Mouse (Mus musculus): Measurements from ENCODE around the gene Tedc2.

Tedc2 gene

DNA sequence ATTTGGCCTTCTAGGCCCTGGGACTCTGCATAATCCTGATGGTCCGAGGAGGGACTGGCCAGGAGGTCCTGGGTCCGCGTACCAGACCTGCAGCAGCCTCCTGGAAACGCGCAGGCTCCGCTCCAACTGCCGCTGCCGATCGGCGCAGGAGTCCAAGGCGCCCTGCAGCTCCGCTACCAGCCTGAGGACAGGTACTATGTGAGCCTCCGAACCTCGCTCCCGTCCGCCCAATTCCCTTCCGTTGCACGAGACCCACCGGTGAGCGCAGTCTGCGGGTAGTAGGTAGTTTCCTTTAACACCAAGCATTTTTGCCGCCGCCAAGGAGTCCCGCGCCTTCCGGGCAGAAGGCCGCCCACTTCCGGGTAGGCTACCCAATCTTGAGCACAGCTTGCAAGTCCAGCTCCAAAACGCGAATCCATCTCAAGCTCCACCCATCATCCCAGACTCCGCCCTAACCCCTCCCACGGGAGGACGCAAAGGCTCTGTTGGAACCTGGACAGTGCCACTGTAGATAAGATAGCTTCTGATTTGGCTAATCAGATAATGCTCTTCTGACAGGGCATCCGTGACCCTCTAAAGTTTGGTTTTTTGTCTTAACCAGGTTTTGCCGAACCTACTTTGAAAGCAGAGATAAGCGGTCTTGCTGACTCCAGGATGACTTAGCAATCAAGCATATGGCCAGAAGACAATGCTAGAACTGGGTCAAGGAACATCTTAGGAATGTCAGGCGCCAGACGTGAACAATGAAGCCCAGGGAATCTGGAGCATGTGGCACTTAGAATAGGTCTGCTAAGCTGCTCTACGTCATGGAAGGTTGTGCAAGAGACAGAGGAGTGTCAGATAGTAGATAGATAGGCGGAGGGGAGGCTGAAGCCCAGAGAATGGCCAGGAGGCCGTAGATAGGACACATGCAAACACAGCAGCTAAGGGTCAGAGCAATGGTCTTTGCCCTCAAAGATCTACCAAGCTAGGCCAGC is at the start of gene Tedc2:
TSS of gene Tedc2 (minus strand) at position 417 of the 977 bp plus-strand sequence.
- DNase-seq (ENCODE audit: inconsistent age in 2 of 2, low spot score in 1 of 2), result peak; percentile 97 to 99

DNA sequence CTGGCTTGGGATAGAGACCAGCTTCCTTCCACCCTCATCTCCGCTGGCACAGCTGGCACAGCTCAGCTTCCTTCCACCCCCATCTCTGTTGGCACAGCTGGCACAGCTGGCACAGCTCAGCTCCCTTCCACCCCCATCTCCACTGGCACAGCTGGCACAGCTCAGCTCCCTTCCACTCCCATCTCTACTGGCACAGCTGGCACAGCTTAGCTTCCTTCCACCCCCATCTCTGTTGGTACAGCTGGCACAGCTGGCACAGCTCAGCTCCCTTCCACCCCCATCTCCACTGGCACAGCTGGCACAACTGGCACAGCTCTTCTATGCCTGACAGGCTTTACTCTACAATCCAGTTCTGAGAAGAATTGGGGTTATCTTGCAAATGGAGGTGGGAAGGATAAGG is 46.5 kb upstream of the Tedc2 start:
- DNase-seq (ENCODE audit: inconsistent age in 2 of 2, low spot score in 1 of 2), result no peak

DNA sequence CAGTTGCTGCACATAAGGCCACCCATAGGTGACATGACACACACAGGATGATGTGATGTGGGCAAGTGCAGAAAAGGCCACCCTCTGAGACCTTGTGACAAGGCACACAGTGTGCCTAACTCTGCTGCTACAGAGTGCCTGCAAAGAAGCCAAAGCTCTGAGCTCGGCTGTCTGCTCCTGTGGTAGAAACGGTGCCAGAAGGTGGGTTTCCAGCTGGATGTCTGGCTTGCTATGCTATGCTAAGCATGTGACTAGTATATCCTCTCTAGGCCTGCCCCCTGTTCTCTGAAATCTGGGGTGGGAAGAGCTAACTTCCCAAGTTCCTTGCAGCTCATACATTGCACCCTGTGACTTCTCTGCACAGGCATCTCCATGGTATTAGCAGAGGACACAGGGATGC is 44.1 kb upstream of the Tedc2 start:
- DNase-seq (ENCODE audit: inconsistent age in 2 of 2, low spot score in 1 of 2), result no peak

DNA sequence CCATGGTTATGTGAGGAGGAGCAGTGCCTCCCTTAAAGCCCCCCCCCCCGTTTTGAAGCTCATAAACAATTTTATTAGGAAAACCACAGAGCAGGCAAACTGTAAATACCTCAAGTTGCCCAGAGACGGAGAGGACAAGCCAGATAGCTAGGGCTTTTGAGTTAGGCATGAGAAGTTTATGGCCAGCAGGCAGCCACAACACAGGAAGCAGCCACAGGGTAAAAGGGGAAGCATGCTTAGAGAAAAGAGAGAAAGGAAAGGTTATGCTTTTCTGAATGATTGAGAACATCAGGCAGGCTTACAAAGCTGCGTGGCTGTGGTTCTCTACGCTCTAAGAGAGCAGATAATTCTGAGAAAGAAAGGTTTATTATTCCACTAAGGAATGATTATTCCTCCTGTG is 39.9 kb upstream of the Tedc2 start:
- no peak for DNase-seq (ENCODE audit: inconsistent age in 2 of 2, low spot score in 1 of 2)

- no peak for DNase-seq (ENCODE audit: inconsistent age in 2 of 2, low spot score in 1 of 2)
Measured at GRCm38 (mm10) chr17:24259702-24260101, 39.1 kb upstream of the Tedc2 start.

DNA sequence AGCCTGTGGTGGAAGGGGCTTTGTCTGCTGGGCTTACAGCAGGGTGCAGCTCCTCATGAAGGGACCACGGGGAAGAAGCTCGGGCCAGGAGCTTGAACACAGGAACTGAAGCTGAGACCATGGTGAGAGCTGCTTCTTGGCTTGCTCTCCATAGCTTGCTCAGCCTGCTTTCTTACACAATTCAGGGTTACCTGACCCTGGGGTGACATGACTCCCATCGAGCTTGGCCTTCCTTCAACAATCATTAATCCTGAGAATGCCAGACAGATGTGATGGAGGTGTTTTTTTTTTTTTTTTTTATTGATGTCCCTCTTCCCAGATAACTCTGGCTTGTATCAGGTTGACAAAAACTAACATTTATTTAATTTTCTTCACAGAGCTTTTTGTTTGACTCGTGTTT is 38.3 kb upstream of the Tedc2 start:
- peak in 1 of 2 experiments; percentile 78 for DNase-seq (ENCODE audit: inconsistent age in 2 of 2, low spot score in 1 of 2)

DNA sequence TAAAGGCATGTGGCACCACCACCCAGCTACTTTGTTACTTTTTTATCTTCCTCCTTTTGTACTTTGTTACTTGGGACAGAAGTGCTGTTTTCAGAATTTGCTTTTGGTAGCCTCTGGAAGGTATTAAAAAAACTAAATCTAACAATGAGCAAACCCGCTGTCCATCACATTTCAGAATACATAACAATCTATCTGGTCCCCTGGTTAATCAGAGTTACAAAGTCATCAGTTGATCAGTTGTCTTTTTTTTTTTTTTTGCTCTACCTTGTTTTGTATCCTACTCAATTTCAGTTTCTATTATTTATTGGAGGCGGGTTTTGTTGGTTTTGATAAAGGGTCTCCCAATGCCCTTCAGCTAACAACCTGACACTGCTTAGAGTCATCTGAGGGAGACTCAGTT is 31.7 kb upstream of the Tedc2 start:
- DNase-seq (ENCODE audit: inconsistent age in 2 of 2, low spot score in 1 of 2), result no peak

DNA sequence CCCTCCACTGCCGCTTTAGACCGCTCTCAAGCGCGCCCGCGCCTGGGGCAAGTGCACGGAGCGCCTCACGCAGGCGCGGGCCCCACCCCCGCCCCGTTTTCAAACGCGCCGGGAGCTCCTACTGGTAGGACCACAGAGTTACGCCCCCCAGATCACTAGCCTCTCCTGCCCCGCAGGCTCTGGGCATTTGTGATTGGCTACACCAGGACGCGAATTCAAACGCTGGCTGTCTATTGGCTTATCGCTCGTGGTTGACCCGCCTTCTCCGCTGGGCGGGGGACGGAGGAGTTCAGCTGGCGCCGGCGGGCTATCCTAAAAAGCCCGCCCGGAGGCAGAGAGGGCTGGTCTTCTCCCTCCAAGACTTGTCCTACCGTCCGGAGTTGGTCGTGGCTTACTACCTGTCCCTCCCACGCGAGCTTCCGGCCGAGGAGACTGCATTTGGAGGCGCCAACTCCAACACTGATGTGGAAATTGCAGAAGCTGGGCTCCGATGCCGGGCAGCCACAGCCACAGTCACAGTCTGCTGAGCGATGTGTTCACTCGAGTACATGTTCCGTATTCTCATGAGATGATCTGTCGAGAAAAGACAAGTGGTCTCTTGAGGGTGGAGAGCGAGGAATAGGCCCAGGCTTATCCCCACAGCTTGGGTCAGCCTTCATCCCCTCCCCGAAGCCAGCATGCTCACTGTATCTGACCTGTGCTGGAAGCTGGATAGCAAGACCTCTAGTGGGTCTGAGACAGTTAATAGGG is 30.8 kb upstream of the Tedc2 start, which contains the start of gene Ccnf:
TSS of gene Ccnf (minus strand) at position 165 of the 750 bp plus-strand sequence.
- peak; percentile 97 to 98 for DNase-seq (ENCODE audit: inconsistent age in 2 of 2, low spot score in 1 of 2)

GRCm38 (mm10) chr17:24250988-24251319 is 30.3 kb upstream of the Tedc2 start:
- no peak for DNase-seq (ENCODE audit: inconsistent age in 2 of 2, low spot score in 1 of 2)

DNA sequence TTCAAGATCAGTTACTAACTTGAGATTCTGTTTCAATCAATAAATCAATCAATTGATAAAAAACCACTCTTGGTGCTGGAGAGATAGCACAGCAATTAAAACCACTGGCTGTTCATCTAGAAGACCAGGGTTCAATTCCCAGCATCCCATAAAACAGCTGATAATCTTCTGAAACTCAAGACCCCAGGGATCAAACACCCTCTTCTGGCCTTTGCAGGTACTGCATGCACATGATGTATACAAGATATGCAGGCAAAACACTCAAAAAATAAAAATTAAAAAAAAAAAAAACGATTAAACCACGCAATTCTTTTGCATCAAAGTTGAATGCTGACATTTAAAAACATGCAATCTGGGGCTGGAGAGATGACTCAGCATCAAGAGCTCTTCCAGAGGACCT is 28.0 kb upstream of the Tedc2 start:
- no peak for DNase-seq (ENCODE audit: inconsistent age in 2 of 2, low spot score in 1 of 2)

DNA sequence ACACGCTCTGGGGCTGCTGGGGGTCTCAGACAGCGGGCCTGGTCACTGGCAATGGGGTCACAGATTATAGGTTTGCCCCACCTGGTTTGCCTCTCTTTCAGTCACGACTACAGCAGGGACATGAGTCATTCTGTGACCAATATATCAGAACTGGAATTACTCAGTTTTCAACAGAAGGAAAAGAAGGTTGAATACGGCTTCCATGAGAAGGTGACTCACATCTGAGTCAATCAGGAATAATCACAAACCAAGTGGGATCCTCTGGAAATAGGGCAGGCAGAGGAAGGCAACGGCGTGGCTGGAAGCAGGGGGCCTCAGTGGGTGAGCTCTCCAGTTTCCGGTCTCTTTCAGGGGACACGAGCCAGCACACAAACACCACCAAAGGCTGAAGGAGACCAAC is 23.4 kb upstream of the Tedc2 start:
- DNase-seq (ENCODE audit: inconsistent age in 2 of 2, low spot score in 1 of 2), result peak; percentile 47 to 77

- DNase-seq (ENCODE audit: inconsistent age in 2 of 2, low spot score in 1 of 2), result peak in 1 of 2 experiments; percentile 74
Measured at GRCm38 (mm10) chr17:24243311-24243969, 22.8 kb upstream of the Tedc2 start.

DNA sequence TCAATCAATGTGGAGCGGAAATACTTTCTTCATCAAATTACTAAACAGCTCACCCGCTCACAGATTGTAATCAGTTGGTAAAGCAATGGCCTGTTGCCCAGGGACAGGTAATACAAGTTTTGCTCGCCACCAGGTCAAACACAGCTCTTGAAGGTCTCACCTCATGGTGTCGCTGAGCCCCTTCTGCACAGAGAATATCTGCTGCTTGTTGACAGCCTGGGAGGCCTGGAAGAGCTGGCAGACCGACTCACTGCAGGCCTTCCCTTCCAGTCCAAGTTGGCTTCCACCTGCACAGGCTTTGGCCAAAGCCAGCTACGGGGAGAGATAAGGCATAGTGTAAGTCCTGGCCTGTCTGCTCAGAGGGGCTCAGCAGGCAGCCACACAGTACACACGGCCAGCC is 16.3 kb upstream of the Tedc2 start:
- DNase-seq (ENCODE audit: inconsistent age in 2 of 2, low spot score in 1 of 2), result no peak

GRCm38 (mm10) chr17:24236479-24236878 is 15.8 kb upstream of the Tedc2 start:
- no peak for DNase-seq (ENCODE audit: inconsistent age in 2 of 2, low spot score in 1 of 2)

DNA sequence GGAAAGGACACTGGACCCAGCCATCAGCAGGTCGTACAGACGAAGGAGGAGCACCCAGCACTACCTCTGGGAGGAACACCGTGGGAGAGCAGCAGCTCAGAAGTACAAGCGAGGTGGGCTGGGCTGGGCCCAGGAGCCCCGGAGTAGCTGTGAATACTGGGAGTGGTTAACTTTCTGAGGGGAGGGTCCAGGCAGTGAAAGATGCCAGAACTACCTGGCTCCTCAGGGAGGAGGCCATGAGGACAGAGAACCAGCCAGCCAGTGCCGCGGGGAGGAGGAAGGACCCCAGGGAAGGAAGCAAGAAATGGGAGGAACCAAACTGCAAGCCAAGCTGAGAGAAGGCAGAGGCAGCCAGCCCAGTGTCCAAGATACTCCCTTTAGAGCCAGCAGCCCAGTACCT is 7.3 kb upstream of the Tedc2 start:
- no peak for DNase-seq (ENCODE audit: inconsistent age in 2 of 2, low spot score in 1 of 2)

GRCm38 (mm10) chr17:24226721-24227120 is 6.1 kb upstream of the Tedc2 start:
- no peak for DNase-seq (ENCODE audit: inconsistent age in 2 of 2, low spot score in 1 of 2)

- no peak for DNase-seq (ENCODE audit: inconsistent age in 2 of 2, low spot score in 1 of 2)
Measured at GRCm38 (mm10) chr17:24225851-24226250, 5.2 kb upstream of the Tedc2 start.

GRCm38 (mm10) chr17:24224741-24225140 is 4.1 kb upstream of the Tedc2 start:
- no peak for DNase-seq (ENCODE audit: inconsistent age in 2 of 2, low spot score in 1 of 2)

DNA sequence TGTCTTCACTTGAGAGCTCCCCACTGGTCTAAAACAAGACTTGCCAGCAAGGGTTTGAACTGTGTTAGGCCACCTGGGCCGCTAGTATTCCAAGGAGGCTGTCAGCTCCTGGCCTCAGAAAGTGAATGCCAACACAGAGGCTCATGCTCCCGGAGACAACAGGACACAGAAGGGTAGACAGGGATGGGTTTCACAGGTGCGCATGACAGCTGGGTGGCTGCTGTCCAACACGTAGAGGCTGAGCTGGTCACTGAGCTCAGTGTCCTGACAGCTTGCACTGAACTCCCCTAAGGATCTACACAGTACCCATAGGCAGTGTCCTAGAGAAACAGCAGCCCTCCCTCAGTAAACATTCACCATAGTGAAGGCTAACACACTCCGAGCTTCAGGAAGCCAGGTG is 2.9 kb upstream of the Tedc2 start:
- no peak for DNase-seq (ENCODE audit: inconsistent age in 2 of 2, low spot score in 1 of 2)

DNA sequence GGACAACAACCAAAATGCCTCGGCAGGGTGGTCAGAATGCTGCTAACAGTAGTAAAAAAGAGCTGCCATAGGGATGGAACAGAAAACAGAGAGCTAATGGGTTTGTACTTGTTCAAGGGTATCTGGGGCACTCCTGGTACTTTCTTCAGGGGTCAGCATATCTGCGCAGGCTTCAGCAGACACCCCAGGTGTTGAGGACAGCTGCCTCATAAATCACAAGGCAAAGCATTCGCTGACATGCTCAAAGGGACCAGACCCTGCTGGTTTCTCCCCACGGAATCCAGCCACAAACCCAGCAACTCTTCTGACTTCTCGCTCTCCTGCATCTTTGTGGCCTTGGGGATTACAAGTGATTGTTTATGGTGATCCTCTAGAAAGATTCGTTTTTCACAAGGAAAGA is 2.0 kb upstream of the Tedc2 start:
- DNase-seq (ENCODE audit: inconsistent age in 2 of 2, low spot score in 1 of 2), result no peak

DNA sequence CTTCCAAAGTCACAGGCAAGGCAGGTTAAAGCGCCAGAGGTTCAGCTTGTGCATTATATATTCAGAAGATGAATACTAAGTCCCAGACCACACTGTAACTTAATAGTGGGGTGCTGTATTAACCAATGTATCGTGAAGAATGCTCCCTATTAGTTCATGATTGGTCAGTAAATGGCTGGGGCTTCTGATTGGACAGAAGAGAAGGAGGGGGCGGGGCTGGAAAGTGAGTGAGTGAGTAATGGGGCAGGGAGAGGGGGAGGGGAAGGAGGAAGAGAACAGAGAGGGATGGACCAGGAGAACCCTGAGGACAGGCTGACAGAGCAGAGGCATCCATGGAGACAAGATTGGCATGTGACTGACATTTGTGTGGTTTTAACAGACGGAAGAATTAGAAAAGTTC is 3.8 kb downstream of the Tedc2 start:
- no peak for DNase-seq (ENCODE audit: inconsistent age in 2 of 2, low spot score in 1 of 2)

DNA sequence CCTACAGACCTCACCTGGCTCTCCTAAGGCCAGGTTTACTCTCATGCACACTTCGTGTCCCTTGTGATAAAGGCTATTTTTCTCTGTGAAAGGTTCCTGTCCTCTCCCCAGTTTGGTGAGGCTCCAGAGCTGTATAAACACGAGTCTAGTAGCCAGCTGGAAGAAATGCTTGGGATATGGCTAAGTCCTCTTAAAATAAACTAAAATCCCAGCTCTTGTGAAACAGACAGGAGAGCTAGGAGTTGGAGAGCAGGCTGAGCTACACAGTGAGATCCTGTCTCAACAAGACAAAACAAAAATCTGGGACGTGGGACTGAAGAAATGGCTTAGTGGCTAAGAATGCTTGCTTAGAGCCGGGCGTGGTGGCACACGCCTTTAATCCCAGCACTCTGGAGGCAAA is 7.5 kb downstream of the Tedc2 start:
- no peak for DNase-seq (ENCODE audit: inconsistent age in 2 of 2, low spot score in 1 of 2)
